Mouse (Mus musculus) effector memory CD4-positive, alpha-beta T cell, adult 7 months (primary cell): ENCODE data around the gene Cyp4a12a. TPM values are rescaled to one million over a fixed set of nuclear protein-coding genes. Genes with fewer than 3 reads are reported as not detected.

Experiments used
- polyA plus RNA-seq: library from polyadenylated mRNA; unstranded; fragments of 100-300 nt; shearing (Covaris generic); gene quantifications from one replicate; pipeline ENCODE4 v1.2.1, GENCODE M21; 2017

Cyp4a12a gene
- polyA plus RNA-seq = not detected

GRCm38 (mm10) chr4:115298746-115299145 lies at the start of gene Cyp4a12a:
TSS of gene Cyp4a12a (plus strand) at chr4:115299046.

Other genes starting within 250 kb of the Cyp4a12a start
- not detected for gene Tal1, start 242.6 kb upstream of the Cyp4a12a start, polyA plus RNA-seq
- 0.48 TPM for gene Pdzk1ip1, start 210.3 kb upstream of the Cyp4a12a start, polyA plus RNA-seq
- gene Cyp4x1, start 164.8 kb upstream of the Cyp4a12a start, polyA plus RNA-seq = 0.18 TPM
- gene Cyp4a29, start 57.0 kb upstream of the Cyp4a12a start, polyA plus RNA-seq = not detected
- not detected for gene Cyp4a12b, start 112.6 kb downstream of the Cyp4a12a start, polyA plus RNA-seq
- gene Cyp4a30b, start 153.6 kb downstream of the Cyp4a12a start, polyA plus RNA-seq = not detected
- 0.54 TPM for gene Cyp4a14, start 197.1 kb downstream of the Cyp4a12a start, polyA plus RNA-seq
- not detected for gene Cyp4a10, start 219.2 kb downstream of the Cyp4a12a start, polyA plus RNA-seq